Mouse (Mus musculus) gastrocnemius, postnatal 4 days (tissue): ENCODE data around the gene Pde1a. TPM values are rescaled to one million over a fixed set of nuclear protein-coding genes. Genes with fewer than 3 reads are reported as not detected.

Experiments
- DNase-seq, 2 experiments: peaks; one replicate each; pipeline ENCODE4 v3.0.0; 2021 to 2022; ENCODE audit warnings: low spot score in 2 of 2, mixed read lengths in 2 of 2
- total RNA-seq, 2 experiments: library from RNA; stranded (reverse); gene quantifications; 2 replicates each; pipeline ENCODE4 v1.2.3; 2021

Pde1a gene
- total RNA-seq, 2 experiments from 2014 or later, result 4.7 to 7.1 TPM

DNA sequence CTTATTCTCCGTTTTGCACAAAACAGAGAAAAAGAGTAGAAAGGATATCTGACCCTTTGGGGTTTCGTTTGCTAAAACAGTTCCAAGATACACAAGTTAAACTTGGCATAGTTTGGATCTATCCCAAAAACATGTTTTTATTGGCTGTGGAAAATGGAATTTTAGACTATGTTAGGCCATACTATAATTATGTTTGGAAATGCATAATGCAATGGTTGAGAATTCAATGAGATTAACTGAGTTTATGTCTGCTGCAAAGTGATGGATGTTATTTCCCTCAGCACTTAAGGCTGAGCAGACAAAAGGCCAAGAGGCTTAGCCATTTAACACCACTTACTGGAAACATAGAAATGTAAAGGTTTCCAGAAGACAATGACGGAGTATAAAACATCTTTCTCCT is 75.2 kb downstream of the Pde1a start:
- DNase-seq, result no peak

DNA sequence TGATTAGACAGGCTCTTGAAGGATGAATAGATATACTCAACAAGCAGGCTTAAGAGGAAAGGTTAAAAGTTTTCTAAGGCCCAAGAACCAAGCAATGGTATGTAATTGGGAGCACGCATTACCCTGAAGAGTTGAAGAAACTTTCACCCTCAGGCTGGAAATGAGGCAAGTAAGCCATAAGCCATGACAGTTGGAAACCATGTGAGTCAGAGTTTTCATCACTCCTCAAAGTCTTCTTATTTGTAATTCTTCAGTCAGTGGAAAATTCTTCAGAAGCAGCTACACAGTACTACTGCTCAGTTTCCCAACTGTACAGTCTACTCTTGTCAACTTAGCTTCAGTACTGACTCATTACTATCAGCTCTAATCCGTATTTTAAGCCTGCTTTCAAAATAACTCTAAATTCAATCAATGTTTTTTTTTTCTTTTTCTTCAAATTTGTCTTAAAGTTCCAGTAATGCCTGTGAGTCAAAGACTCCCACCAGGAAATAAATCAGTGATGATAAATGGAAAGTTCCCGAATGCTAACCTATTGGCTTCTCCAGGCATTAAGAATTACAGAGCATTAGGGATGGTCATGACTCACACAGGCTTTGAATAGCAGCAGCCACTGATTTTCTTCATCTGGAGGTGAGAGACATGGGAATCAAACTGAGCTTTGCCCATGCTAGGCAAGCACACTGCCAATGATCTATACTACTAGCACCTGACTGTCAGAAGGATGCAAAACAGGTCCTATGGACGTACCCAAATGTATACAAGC is 82.3 kb downstream of the Pde1a start:
- DNase-seq, result no peak

- peak in 1 of 2 experiments; percentile 14 for DNase-seq
Measured at GRCm38 (mm10) chr2:80038642-80039445, 90.4 kb downstream of the Pde1a start.

- DNase-seq, result no peak
Measured at GRCm38 (mm10) chr2:80037971-80038370, 91.3 kb downstream of the Pde1a start.

- DNase-seq, result no peak
Measured at GRCm38 (mm10) chr2:80029051-80029450, 100.2 kb downstream of the Pde1a start.

DNA sequence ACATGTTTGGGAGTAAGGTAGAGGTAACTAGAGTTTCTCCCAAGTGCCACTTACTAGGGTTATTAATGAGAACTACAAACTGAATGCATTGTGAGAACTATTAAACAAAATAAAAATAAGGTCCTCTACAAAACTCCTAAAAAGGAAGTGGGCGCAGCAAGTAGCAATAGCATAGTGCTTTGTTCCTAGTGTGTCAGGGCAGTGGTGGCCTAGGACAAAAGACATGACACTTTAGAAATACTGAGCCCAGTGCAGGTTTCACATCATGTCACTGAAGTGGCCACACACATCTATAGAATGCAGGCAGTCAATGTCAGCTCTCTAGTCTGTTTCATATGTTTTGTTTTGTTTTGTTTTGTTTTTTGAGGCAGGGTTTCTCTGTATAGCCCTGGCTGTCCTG is 103.2 kb downstream of the Pde1a start:
- no peak for DNase-seq

- no peak for DNase-seq
Measured at GRCm38 (mm10) chr2:80025597-80025996, 103.7 kb downstream of the Pde1a start.

DNA sequence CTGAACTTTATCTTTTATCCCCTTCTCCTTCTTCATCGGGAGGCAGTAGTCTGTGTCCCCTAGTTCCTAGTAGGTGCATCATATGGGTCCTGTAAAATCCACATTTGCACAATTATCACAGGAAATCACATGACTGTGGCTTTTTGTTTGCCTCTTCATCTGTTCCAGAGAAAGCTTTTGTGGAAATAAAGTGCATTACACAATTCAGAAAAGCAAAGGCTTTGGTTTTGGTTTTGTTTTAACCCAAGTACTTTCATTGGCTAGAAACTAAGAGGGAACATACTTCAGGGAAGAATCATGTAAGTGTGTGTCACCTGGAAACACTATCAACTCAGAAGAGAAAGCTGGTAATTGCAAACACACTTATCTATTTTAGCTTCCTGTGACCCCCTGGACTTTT is 104.2 kb downstream of the Pde1a start:
- no peak for DNase-seq

- DNase-seq, result no peak
Measured at GRCm38 (mm10) chr2:80014161-80014560, 115.1 kb downstream of the Pde1a start.

DNA sequence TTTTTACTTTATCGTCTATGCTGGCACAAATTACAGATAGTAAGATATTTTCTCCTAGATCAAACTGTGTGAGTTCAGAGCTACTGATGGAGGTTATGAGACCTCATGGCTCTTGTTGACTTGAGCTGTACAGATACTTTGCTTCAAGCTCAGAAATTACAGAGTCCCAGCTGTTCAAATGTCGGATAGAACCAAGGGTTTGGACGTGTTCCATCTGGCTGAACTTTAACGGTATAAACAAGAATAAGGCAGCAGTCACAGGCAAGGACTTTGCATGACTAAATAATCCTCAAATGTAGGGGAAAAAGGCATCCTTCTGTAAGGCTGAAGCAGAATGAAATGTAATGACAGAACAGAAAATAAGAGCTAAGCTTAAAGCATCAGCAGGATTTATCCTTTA is 116.2 kb downstream of the Pde1a start:
- peak in 1 of 2 experiments; percentile 10 for DNase-seq

DNA sequence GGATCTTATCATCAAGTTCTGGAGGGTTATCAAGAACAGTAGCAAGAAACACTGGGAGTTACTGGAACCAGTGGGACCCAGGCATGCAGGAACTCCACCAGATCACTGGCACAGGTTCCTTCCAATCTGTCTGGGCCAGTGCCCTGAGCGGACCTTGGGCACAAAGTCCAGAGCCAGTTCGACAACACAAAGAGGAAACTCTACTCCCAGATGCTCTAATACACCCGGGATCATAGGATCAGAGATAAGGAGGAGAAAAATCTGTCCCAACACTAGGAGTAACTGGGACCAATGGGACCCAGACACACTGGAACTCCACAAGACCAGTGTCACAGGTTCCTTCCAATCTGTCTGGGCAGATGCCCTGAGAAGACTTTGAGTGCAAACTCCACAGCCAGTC is 130.1 kb downstream of the Pde1a start:
- DNase-seq, result no peak

GRCm38 (mm10) chr2:79998460-79998859 is 130.8 kb downstream of the Pde1a start:
- DNase-seq, result no peak

- DNase-seq, result no peak
Measured at GRCm38 (mm10) chr2:79991642-79992041, 137.6 kb downstream of the Pde1a start.

DNA sequence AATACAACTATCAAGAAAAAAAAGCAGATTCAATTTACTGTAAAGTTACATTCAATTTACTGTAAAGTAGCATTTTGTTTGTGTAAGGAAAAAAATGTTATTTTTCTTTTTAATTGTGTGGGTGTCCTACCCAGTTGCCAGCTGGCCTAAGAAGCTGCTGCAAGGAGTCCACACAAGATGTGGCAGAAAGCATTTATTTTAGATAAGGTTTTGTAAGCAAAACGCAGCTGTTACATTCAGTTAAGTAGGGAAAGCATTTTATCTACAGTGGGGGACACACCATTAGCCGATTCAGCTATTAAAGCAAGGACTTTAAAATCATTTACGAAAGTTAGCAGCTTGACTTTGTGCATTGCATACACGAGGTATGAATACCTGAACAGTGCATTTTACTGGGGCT is 145.5 kb downstream of the Pde1a start:
- no peak for DNase-seq

GRCm38 (mm10) chr2:79983222-79983632 is 146.0 kb downstream of the Pde1a start:
- DNase-seq, result no peak

DNA sequence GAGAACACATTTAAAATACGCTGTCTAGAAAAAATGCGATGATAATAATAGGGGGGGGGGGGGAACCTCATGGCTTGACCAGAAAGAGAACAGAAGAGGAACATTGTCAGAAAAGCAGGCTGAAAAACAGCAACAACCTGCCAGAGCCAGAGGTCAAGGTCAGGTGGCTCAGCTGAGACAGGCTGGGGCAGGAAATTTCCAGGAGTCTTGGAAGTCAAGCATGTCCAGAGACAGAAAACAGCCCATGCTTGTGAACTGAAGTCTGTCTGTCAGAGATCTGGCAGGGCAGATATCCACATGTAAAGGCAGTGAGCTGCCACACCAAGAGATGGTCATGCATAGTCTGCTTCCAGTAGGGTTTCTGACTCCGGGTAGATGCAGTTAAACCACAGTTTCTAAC is 147.5 kb downstream of the Pde1a start:
- no peak for DNase-seq

- DNase-seq, result no peak
Measured at GRCm38 (mm10) chr2:79978992-79979391, 150.3 kb downstream of the Pde1a start.

DNA sequence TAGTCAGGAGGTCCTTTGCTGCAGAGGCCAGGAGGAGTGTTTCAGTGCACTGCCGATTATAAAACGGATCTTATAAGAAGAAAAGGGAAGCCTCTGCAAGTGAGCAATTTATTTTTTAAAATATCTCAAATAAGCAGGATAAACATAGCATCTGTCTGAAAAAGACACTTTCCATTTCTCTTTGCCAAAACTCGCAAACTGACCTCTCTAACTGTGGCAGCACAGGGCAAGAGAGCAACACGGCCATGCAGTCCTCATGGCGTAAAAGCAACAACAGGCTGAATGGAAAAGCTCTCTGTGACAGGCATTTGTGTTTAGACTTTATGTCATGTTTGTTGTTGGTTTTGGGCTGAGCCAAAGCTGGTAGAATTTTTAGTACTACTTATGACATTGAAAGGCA is 152.0 kb downstream of the Pde1a start:
- DNase-seq, result no peak

- no peak for DNase-seq
Measured at GRCm38 (mm10) chr2:79975947-79976346, 153.3 kb downstream of the Pde1a start.

- DNase-seq, result no peak
Measured at GRCm38 (mm10) chr2:79972271-79972670, 157.0 kb downstream of the Pde1a start.

DNA sequence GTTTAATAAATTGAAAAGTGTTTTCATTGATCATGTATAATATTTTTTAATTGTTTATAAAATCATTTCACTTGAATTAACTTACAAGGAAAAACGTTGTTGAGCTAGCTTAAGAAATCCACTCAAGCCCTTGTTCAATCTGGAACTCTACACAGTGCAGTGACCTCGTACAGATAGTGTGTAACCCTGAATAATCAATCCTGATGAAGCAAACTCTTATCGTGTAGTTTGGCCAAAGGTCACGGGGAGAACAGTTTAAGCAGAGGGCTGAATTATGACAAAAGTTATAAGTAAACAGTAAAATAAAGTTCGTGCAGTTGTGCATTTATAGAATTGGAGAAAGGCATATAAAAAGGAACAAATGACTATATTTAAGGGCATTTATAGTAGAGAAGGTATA is 159.7 kb downstream of the Pde1a start:
- no peak for DNase-seq

DNA sequence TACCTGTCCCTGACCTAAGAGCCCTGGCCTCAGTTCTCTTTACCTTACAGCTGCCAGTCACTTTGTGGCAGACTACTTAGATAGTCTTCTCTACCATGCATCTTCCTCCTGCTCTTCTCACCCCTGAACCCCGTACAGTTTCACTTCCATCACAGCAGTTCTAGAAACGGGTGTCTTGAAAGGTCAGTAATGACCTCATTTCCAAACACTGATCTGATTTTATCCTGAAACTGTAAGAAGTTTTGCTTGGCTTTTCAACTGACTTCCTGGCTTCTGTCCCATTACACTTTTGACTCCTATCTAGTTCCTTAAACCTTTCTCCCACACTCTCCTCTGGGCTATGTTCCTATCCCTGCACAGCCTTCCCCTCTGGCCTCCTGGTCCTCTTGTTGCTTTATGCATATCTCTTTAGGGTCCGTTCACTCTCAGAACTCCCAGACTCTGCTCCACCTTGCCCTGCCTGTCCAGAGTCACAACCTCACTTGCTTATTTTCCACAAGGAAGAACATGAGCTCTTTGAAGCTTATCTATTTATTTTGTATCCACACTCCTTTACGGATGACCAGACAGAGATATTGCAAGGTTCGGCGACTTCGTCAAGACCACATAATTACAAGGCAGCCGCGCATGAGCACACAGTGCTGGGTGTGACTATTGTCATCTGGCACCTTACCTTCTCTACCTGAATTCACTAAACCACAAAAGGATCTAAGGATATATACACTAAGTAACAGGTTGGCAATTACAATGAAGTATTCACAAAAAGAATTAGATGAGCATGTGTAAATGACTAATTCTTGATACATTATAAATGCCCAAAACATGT is 162.4 kb downstream of the Pde1a start:
- DNase-seq, result no peak
